Mouse (Mus musculus) cerebellum, adult 2 months (tissue): ENCODE results near the gene Camkmt.

ENCODE experiments used
- CTCF ChIP-seq: fragments of 200-500 bp; IDR thresholded peaks from 2 replicates; pipeline ENCODE4 v1.5.1; 2011; ENCODE audit warnings: low read depth, mild to moderate bottlenecking, control low read depth, low read length, moderate library complexity, borderline replicate concordance; ENCODE audit not compliant: insufficient read depth
- POLR2A ChIP-seq: fragments of 200-500 bp; IDR thresholded peaks from 2 replicates; pipeline ENCODE4 v1.6.1; 2011; ENCODE audit warnings: low read length, control low read depth, borderline replicate concordance; ENCODE audit not compliant: insufficient read depth

- no peak for TF ChIP-seq CTCF
- no peak for TF ChIP-seq POLR2A
These were observed 17.1 kb upstream of the Camkmt start for GRCm38 (mm10) chr17:85073214-85073613.
